Mouse (Mus musculus) heart, embryonic 11.5 days (tissue): Measurements from ENCODE around the gene Efemp2. TPM values are rescaled to one million over a fixed set of nuclear protein-coding genes. Genes with fewer than 3 reads are reported as not detected.
A peak's percentile ranks its signal among the peaks of the same experiment; 100 is the strongest.

Experiments used
- ATAC-seq: fragments of 200-750 bp; cut with Nextera tagmentation; replicated peaks from 2 replicates; pipeline ENCODE4 v1.8.0; 2017; ENCODE audit warnings: moderate library complexity; ENCODE audit not compliant: insufficient number of reproducible peaks, low FRiP score, low TSS enrichment
- H3K27ac ChIP-seq: fragments of 300-500 bp; sonication (generic); 2 replicates; pipeline ENCODE4 v1.5.1; 2014; ENCODE audit warnings: mild to moderate bottlenecking, low read depth, low read length
- H3K27me3 ChIP-seq: fragments of 300-500 bp; sonication (generic); 2 replicates; pipeline ENCODE4 v1.6.1; 2014; ENCODE audit warnings: mild to moderate bottlenecking, low read length, mixed read lengths; ENCODE audit not compliant: control insufficient read depth, insufficient read depth
- H3K36me3 ChIP-seq: fragments of 300-500 bp; sonication (generic); 2 replicates; pipeline ENCODE4 v1.6.1; 2014; ENCODE audit warnings: mild to moderate bottlenecking, low read length, moderate library complexity, mixed read lengths; ENCODE audit not compliant: control insufficient read depth, insufficient read depth
- H3K4me1 ChIP-seq: fragments of 300-500 bp; sonication (generic); 2 replicates; pipeline ENCODE4 v1.6.1; 2014; ENCODE audit warnings: low read length; ENCODE audit not compliant: control insufficient read depth, insufficient read depth
- H3K4me2 ChIP-seq: fragments of 300-500 bp; sonication (generic); 2 replicates; pipeline ENCODE4 v1.6.1; 2014; ENCODE audit warnings: mild to moderate bottlenecking, moderate library complexity
- H3K4me3 ChIP-seq: fragments of 300-500 bp; sonication (generic); 2 replicates; pipeline ENCODE4 v1.5.1; 2014; ENCODE audit warnings: low read depth, low read length
- H3K9ac ChIP-seq: fragments of 300-500 bp; sonication (generic); 2 replicates; pipeline ENCODE4 v1.6.1; 2014; ENCODE audit warnings: mild to moderate bottlenecking, low read depth, low read length, moderate library complexity
- H3K9me3 ChIP-seq: fragments of 300-500 bp; sonication (generic); replicated peaks from 2 replicates; pipeline ENCODE4 v1.6.1; 2016; ENCODE audit warnings: low read length; ENCODE audit not compliant: control insufficient read depth
- WGBS: fragments of 180-500 bp; shearing (Covaris S2); extraction: QIAGEN DNeasy Blood & Tissue Kit; methylation state at CpG from one replicate; pipeline ENCODE4 v1.1.7; 2014; ENCODE audit not compliant: insufficient replicate concordance; 5-methylcytosine and 5-hydroxymethylcytosine counted together
- polyA plus RNA-seq: library from polyadenylated mRNA; unstranded; fragments of >200 nt; fragmentation: Nextera tagmentation; extraction: Ambion mirVana; gene quantifications from 2 replicates; pipeline ENCODE4 v1.2.1, GENCODE M21; 2014

The Efemp2 gene
- polyA plus RNA-seq, 1 experiment from 2014 or later, result 72.2 TPM

DNA sequence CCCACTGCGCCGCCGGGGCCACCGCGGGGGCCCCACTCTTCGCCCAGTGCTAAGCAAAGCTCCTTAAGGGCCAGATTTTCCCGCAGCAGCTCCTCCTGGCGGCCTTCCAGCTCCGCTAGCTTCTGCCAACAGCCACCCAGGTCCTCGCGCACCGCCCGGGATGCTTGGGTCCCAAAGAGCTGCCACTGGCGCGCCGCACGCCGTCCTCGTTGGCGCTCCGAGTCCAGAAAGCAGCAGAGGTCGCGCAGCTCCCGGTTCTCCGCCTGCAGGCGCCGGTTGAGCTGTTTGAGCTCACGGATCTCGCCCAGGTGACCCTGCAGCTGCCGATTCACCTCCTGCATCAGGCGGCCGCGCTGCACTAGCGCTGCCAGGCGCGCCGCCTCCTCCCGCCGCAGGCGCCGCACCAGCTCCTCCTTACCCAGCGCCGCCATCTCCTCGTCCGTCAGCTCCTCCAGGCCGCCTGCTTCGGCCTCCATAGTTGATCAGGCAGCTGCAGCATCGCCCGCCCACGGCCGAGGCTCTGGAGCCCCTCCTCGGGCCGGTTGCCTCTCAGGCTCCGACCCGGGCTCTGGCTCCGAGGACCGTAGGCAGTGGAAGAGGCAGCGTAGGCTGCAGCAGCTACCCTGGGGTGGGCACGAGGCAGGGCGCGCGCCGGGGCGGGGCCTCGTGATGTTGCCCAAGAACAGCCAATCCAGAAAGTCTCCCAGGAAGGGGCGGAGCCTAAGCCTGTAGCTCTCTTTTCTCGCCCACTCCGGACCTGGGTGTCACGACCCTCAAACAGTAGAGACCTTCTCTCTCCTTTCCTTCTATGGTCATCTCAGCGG is 16.6 kb upstream of the Efemp2 start:
- ATAC-seq, result peak; percentile 87
- Histone ChIP-seq H3K9me3 (no peaks in the 10 kb centered on the region), H3K4me3 (peak overlapping the region; percentile 87), H3K4me1 (peaks cover 25% of the 10 kb centered on the region), H3K36me3 (no peaks in the 10 kb centered on the region), H3K9ac (peak overlapping the region; percentile 95), H3K27me3 (no peaks in the 10 kb centered on the region), H3K27ac (peak overlapping the region; percentile 94), H3K4me2 (peak overlapping the region; percentile 100)
- WGBS, result 1% methylated on average over 64 of the region's 70 CpGs

DNA sequence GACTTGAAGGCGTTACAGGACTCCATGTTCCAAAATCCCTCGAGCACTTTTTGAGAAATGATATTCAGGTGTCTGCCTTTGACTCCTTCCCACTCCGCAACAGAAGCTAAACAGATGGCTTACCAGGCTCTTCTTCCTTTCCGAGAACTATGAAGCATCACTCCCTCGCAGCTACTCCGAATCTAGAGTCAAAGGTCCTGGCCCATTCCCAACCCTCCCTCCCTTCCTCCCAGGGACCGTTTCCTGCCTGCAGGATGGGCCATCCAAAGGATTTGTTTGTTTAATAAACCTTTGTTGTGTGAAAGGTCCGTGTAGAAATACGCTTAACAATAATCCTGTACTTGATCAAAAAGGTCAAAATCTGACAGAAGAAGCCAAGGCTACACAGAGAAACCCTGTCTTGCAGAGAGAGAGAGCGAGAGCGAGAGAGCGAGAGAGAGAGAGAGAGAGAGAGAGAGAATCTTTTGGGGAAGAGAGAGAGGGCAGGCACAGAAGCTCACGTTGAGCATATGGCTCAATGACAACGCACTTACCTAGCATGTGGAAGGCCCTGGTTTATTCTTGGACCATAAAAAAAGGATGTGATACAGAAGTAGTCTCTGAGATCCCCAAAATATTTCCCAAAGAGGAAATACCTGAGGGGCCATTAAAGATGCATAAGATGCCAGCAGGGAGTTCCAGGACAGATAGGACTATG is 15.9 kb upstream of the Efemp2 start, which contains the start of gene Ccdc85b:
Ccdc85b (minus strand) TSS at position 149 of the 697 bp plus-strand sequence.
- H3K27me3 ChIP-seq, result no peaks in the 10 kb centered on the region
- peak within 1 kb of the TSS; percentile 87 for H3K4me3 ChIP-seq
- no peaks in the 10 kb centered on the region for H3K36me3 ChIP-seq
- peak within 1 kb of the TSS; percentile 100 for H3K4me2 ChIP-seq
- H3K9ac ChIP-seq, result peak within 1 kb of the TSS; percentile 95
- peak within 1 kb of the TSS; percentile 94 for H3K27ac ChIP-seq
- 14% methylated on average over 14 of the region's 14 CpGs for WGBS
- no peak for ATAC-seq
- peaks cover 25% of the 10 kb centered on the region for H3K4me1 ChIP-seq
- H3K9me3 ChIP-seq, result no peaks in the 10 kb centered on the region

DNA sequence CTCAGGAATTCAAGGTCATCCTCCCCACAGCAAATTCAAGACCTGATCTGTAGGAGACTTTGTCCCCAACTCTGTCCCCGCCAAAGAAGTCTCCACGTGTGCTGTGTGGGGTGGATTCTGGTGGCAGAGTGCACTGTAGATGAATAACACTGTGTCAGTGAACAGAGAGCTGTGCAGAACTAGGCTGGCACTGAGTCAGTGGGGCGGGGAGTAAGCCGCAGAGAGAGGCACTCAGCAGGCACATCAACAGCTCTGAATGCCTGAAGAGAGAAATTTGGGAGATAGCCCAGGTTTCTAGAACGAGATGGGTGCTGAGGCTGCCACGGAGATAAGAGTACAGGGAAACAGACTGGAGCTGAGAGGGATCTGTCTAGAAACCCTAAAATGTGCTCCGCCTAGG is 14.7 kb upstream of the Efemp2 start:
- Histone ChIP-seq H3K36me3 (no peaks in the 10 kb centered on the region), H3K9ac (no peak overlapping the region), H3K4me1 (peaks cover 28% of the 10 kb centered on the region), H3K4me3 (no peak overlapping the region), H3K27me3 (no peaks in the 10 kb centered on the region), H3K9me3 (no peaks in the 10 kb centered on the region), H3K4me2 (no peak overlapping the region), H3K27ac (no peak overlapping the region)
- no peak for ATAC-seq
- 54% methylated on average over 7 of the region's 7 CpGs for WGBS

DNA sequence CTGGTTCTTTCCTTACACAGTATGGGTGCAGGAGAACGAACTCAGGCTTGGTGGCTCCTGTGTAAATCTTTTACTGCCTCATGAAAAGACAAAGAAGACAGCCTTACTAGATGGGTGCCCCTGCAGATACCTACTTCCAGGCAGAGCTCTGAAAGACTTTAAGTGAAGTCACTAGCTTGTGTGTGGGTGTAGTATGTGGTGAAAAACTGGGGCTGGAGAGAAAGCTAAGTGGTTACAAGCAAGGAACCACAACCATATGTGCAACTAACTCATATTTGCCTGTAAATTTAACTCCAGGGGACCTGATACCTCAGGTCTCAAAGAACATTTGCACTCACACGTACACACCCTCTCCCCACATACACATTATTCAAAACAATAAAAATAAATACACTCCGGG is 13.9 kb upstream of the Efemp2 start:
- no peak for ATAC-seq
- Histone ChIP-seq H3K9me3 (no peaks in the 10 kb centered on the region), H3K4me1 (peaks cover 32% of the 10 kb centered on the region), H3K27ac (peak overlapping the region; percentile 43), H3K36me3 (no peaks in the 10 kb centered on the region), H3K4me3 (peak overlapping the region; percentile 79), H3K27me3 (no peaks in the 10 kb centered on the region), H3K4me2 (peak overlapping the region; percentile 96), H3K9ac (peak overlapping the region; percentile 87)
- WGBS, result 25% methylated on average over 3 of the region's 3 CpGs

DNA sequence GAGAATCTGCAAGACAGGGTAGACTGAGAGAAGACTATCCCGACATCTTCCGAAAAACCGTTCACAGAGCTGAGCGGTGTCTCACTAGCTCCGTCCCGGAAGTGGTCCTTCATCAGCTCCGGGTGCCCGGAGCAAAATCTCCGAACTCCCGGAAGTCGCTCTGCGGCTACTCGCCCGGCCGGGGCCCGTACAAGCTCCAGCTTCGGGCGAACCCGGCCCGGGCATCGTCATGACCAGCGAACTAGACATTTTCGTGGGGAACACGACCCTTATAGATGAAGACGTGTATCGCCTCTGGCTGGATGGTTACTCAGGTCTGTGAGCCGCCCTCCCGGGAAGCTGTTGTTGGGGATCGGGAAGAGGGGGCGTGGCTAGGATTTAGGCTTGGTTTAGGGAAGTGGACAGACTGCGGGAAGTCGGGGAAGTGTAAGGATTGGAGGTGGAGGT is 13.3 kb upstream of the Efemp2 start, which contains the start of gene Fibp:
Fibp (plus strand) TSS at position 151 of the 447 bp plus-strand sequence.
- H3K9ac ChIP-seq, result peak within 1 kb of the TSS; percentile 87
- no peaks in the 10 kb centered on the region for H3K27me3 ChIP-seq
- H3K4me2 ChIP-seq, result peak within 1 kb of the TSS; percentile 96
- peaks cover 27% of the 10 kb centered on the region for H3K4me1 ChIP-seq
- no peaks in the 10 kb centered on the region for H3K9me3 ChIP-seq
- peak within 1 kb of the TSS; percentile 43 for H3K27ac ChIP-seq
- peak; percentile 53; the same call in 1 of the 2 replicates for ATAC-seq
- peak within 1 kb of the TSS; percentile 79 for H3K4me3 ChIP-seq
- under 1% methylated on average over 32 of the region's 32 CpGs for WGBS
- peaks cover 4% of the 10 kb centered on the region for H3K36me3 ChIP-seq

DNA sequence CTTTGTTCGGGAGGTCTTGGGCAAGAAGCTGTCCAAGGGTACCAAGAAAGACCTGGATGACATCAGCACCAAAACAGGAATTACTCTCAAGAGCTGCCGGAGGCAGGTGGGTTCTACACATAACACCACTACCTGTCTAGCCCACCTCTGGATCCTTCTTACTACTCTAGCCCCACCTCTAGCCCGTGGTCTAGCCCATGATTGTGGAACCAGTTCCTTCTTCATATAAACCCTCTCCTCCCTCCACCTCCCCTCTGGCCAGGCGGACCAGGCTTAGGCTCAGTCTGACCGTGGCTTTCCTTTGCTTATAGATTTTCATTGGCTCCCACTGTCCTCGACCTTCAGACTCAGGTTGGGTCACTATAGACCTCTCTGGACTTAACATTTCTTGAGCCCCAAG is 12.3 kb upstream of the Efemp2 start:
- 84% methylated on average over 6 of the region's 6 CpGs for WGBS
- no peak overlapping the region for H3K27ac ChIP-seq
- no peak for ATAC-seq
- peaks cover 20% of the 10 kb centered on the region for H3K4me1 ChIP-seq
- peaks cover 14% of the 10 kb centered on the region for H3K36me3 ChIP-seq
- peak overlapping the region; percentile 87; the same call in 1 of the 2 replicates for H3K9ac ChIP-seq
- H3K9me3 ChIP-seq, result no peaks in the 10 kb centered on the region
- no peaks in the 10 kb centered on the region for H3K27me3 ChIP-seq
- peak overlapping the region; percentile 79; the same call in 1 of the 2 replicates for H3K4me3 ChIP-seq
- H3K4me2 ChIP-seq, result peak overlapping the region; percentile 96

DNA sequence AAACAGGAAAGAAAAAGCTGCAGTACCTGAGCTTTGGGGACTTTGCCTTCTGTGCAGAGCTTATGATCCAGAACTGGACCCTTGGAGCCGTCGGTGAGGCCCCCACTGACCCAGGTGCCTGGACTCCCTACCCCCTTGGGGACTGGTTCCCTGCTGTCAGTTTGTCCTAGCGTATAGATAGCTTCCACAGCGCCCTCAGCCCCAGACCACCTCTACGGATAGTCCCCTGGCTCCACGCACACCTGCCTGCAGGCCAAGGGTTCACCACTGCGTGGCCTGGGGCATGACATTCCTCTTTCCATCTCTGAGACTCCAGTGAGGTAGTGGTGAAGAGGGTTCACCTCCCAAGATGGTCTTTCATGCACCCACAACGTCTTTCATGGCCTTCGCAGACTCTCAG is 10.5 kb upstream of the Efemp2 start:
- Histone ChIP-seq H3K27ac (no peak overlapping the region), H3K4me3 (no peak overlapping the region), H3K9me3 (no peaks in the 10 kb centered on the region), H3K27me3 (no peaks in the 10 kb centered on the region), H3K36me3 (peaks cover 18% of the 10 kb centered on the region), H3K4me1 (peaks cover 14% of the 10 kb centered on the region), H3K4me2 (no peak overlapping the region), H3K9ac (no peak overlapping the region)
- no peak for ATAC-seq
- 82% methylated on average over 9 of the region's 9 CpGs for WGBS

DNA sequence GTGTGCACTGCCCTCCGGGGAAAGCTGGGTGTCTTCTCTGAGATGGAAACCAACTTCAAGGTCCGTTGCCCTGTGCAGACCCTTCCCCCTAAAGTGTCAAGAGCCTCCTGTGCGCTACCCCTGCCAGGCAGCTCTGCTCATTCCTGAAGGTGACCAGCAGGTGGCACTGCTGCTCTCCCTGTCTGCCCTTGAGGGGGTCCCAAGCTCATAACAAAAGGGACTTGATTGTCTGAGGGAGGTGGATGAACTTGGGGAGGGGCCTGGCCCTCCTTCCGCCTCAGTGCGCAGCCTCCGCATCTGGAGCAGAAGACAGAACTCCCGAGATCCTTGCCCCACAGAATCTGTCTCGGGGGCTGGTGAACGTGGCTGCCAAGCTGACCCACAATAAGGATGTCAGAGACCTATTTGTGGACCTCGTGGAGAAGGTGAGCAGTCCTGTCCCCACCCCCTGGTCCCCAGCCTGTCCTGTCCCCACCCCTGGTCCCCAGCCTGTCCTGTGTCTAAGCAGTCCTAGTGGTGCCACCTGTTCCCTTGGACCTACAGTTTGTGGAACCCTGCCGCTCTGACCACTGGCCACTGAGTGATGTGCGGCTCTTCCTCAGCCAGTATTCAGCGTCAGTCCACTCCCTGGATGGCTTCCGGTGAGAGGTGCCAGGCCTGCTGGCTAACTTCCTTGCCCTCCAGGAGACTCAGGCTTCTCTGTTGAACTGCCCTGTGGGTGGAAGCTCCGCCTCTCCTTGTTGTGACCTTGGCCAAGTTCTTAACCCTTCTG is 9.8 kb upstream of the Efemp2 start:
- Histone ChIP-seq H3K27ac (peak overlapping the region; percentile 22; the same call in 1 of the 2 replicates), H3K4me3 (peak overlapping the region; percentile 4; the same call in 1 of the 2 replicates), H3K4me2 (peak overlapping the region; percentile 45), H3K9me3 (no peaks in the 10 kb centered on the region), H3K36me3 (peaks cover 18% of the 10 kb centered on the region), H3K27me3 (no peaks in the 10 kb centered on the region), H3K4me1 (peaks cover 17% of the 10 kb centered on the region), H3K9ac (peak overlapping the region; percentile 49; the same call in 1 of the 2 replicates)
- 49% methylated on average over 15 of the region's 15 CpGs for WGBS
- no peak for ATAC-seq
